Mouse (Mus musculus) ZHBTc4 (cell line): Measurements from ENCODE around the gene Flt3l.

Source experiments
- DNase-seq: peaks from one replicate; pipeline ENCODE4 v3.0.0-alpha.2; 2011; ENCODE audit warnings: low read depth, low spot score

The Flt3l gene

GRCm38 (mm10) chr7:45125144-45125600 is 11.1 kb downstream of the Flt3l start:
- peak; percentile 82 for DNase-seq

GRCm38 (mm10) chr7:45124224-45125143 is 11.7 kb downstream of the Flt3l start, which contains the start of gene Rps11:
Gene Rps11 (minus strand): TSS chr7:45124439.
- DNase-seq: peak; percentile 100

- DNase-seq: peak; percentile 61
These were observed 13.1 kb downstream of the Flt3l start for GRCm38 (mm10) chr7:45123186-45123570.

- no peak for DNase-seq
These were observed 13.6 kb downstream of the Flt3l start for GRCm38 (mm10) chr7:45122561-45123185.

- DNase-seq: peak; percentile 35
These were observed 14.3 kb downstream of the Flt3l start for GRCm38 (mm10) chr7:45121966-45122365.

- peak; percentile 76 for DNase-seq
These were observed 14.8 kb downstream of the Flt3l start for GRCm38 (mm10) chr7:45121404-45121803.

GRCm38 (mm10) chr7:45119780-45120709 is 16.2 kb downstream of the Flt3l start:
- DNase-seq: peak; percentile 34

- peak; percentile 71 for DNase-seq
These were observed 17.9 kb downstream of the Flt3l start for GRCm38 (mm10) chr7:45118336-45118735.

GRCm38 (mm10) chr7:45117566-45117965 is 18.7 kb downstream of the Flt3l start:
- DNase-seq: no peak

GRCm38 (mm10) chr7:45113476-45113875 is 22.8 kb downstream of the Flt3l start:
- no peak for DNase-seq

- DNase-seq: no peak
These were observed 23.7 kb downstream of the Flt3l start for GRCm38 (mm10) chr7:45112529-45112928.

GRCm38 (mm10) chr7:45111940-45112339 is 24.3 kb downstream of the Flt3l start:
- peak; percentile 89 for DNase-seq

GRCm38 (mm10) chr7:45110089-45110488 is 26.1 kb downstream of the Flt3l start:
- peak; percentile 34 for DNase-seq

- DNase-seq: no peak
These were observed 29.1 kb downstream of the Flt3l start for GRCm38 (mm10) chr7:45107052-45107645.

- no peak for DNase-seq
These were observed 29.8 kb downstream of the Flt3l start for GRCm38 (mm10) chr7:45106441-45106840.

GRCm38 (mm10) chr7:45105491-45105890 is 30.7 kb downstream of the Flt3l start:
- no peak for DNase-seq

GRCm38 (mm10) chr7:45104941-45105340 is 31.3 kb downstream of the Flt3l start:
- no peak for DNase-seq

GRCm38 (mm10) chr7:45103652-45104180 is 32.5 kb downstream of the Flt3l start, which contains the start of gene Fcgrt:
Gene Fcgrt (minus strand): TSS chr7:45103851.
- DNase-seq: peak; percentile 77

- DNase-seq: no peak
These were observed 33.2 kb downstream of the Flt3l start for GRCm38 (mm10) chr7:45102940-45103585.

- no peak for DNase-seq
These were observed 33.8 kb downstream of the Flt3l start for GRCm38 (mm10) chr7:45102441-45102840.
